8 mouse cellular contexts compared by ENCODE assay signal in genomic region chr7:16048164-16048564, GRCm38 (mm10). TPM values are rescaled to one million over a fixed set of nuclear protein-coding genes. Genes with fewer than 3 reads are reported as not detected.
A peak's percentile ranks its signal among the peaks of the same experiment; 100 is the strongest.
DNase-seq lines count a peak whose midpoint lies in the region; ATAC-seq and TF ChIP-seq lines count a peak whose summit lies in the region.

No protein-coding gene starts in this region.

- H3K4me2 ChIP-seq in heart, embryonic 11.5 days, result peak overlapping the region; percentile 92
- peak overlapping the region; percentile 87 for H3K4me2 ChIP-seq in kidney, embryonic 16.5 days (replicated peaks; ENCODE audit: low read depth, low read length)
- peak overlapping the region; percentile 92 for H3K4me2 ChIP-seq in liver, embryonic 11.5 days
- H3K4me2 ChIP-seq in stomach, embryonic 14.5 days (replicated peaks; ENCODE audit: low read depth, low read length), result peak overlapping the region; percentile 87

- peak; percentile 99 for DNase-seq in brain, embryonic 14.5 days (ENCODE audit: low read depth)
- peak; percentile 96 for DNase-seq in liver, embryonic 11.5 days (ENCODE audit: low spot score)
- peak; percentile 99 for DNase-seq in naive thymus-derived CD4-positive, alpha-beta T cell, adult 2 months (ENCODE audit: low read depth)

- no peaks in the 10 kb centered on the region for H3K9me3 ChIP-seq in erythroblast, embryonic 14.5 days (ENCODE audit: control insufficient read depth, low read length)
- no peaks in the 10 kb centered on the region for H3K9me3 ChIP-seq in heart, embryonic 11.5 days (replicated peaks; ENCODE audit: control insufficient read depth, low read length)
- H3K9me3 ChIP-seq in kidney, embryonic 16.5 days (ENCODE audit: low read length), result no peaks in the 10 kb centered on the region
- no peaks in the 10 kb centered on the region for H3K9me3 ChIP-seq in liver, embryonic 11.5 days (ENCODE audit: control insufficient read depth, low read length)
- H3K9me3 ChIP-seq in stomach, embryonic 14.5 days (ENCODE audit: control insufficient read depth, low read depth, low read length), result no peaks in the 10 kb centered on the region

- no peak for TF ChIP-seq CTCF in C2C12 (IDR thresholded peaks at IDR 0.05; ENCODE audit: control insufficient read depth, insufficient read depth, insufficient read length)
- TF ChIP-seq CTCF in brain, embryonic 14.5 days (IDR thresholded peaks at IDR 0.05; ENCODE audit: borderline replicate concordance, extremely low read depth, insufficient read depth, insufficient read length), result no peak

- peak; percentile 65 for ATAC-seq in heart, embryonic 11.5 days (replicated peaks; ENCODE audit: insufficient number of reproducible peaks, low FRiP score, low TSS enrichment)
- ATAC-seq in kidney, embryonic 16.5 days (ENCODE audit: low FRiP score, low TSS enrichment), result peak; percentile 82
- ATAC-seq in liver, embryonic 11.5 days (replicated peaks; ENCODE audit: low FRiP score), result peak; percentile 77
- ATAC-seq in stomach, embryonic 14.5 days (ENCODE audit: insufficient number of reproducible peaks, insufficient read depth, low FRiP score, low read depth), result peak; percentile 86

- H3ac ChIP-seq in C2C12 (ENCODE audit: control insufficient read depth, insufficient read length, low read depth), result peak overlapping the region; percentile 92

- peak overlapping the region; percentile 71 for H3K4me3 ChIP-seq in C2C12 (ENCODE audit: insufficient read depth, poor library complexity, severe bottlenecking)
- peak overlapping the region; percentile 81 for H3K4me3 ChIP-seq in erythroblast, embryonic 14.5 days (replicated peaks)
- peak overlapping the region; percentile 86 for H3K4me3 ChIP-seq in heart, embryonic 11.5 days (ENCODE audit: low read depth, low read length)
- peak overlapping the region; percentile 82 for H3K4me3 ChIP-seq in kidney, embryonic 16.5 days (ENCODE audit: low read length)
- H3K4me3 ChIP-seq in liver, embryonic 11.5 days (ENCODE audit: low read depth, low read length), result peak overlapping the region; percentile 90
- peak overlapping the region; percentile 87 for H3K4me3 ChIP-seq in stomach, embryonic 14.5 days (ENCODE audit: low read depth, low read length)

- WGBS in heart, embryonic 11.5 days (ENCODE audit: insufficient replicate concordance), result 0% methylated on average over 20 of the region's 20 CpGs
- WGBS in kidney, embryonic 16.5 days, result 0% methylated on average over 19 of the region's 20 CpGs
- under 1% methylated on average over 20 of the region's 20 CpGs for WGBS in liver, embryonic 11.5 days
- WGBS in stomach, embryonic 14.5 days, result under 1% methylated on average over 19 of the region's 20 CpGs

- peaks cover 43% of the 10 kb centered on the region for H3K79me3 ChIP-seq in C2C12 (ENCODE audit: low read depth)

- H3K79me2 ChIP-seq in C2C12 (ENCODE audit: control insufficient read depth, insufficient read depth), result peaks cover 52% of the 10 kb centered on the region

- H3K27ac ChIP-seq in heart, embryonic 11.5 days (ENCODE audit: low read depth, low read length), result peak overlapping the region; percentile 91
- peak overlapping the region; percentile 97 for H3K27ac ChIP-seq in kidney, embryonic 16.5 days (ENCODE audit: low read length)
- H3K27ac ChIP-seq in liver, embryonic 11.5 days (ENCODE audit: low read depth, low read length), result peak overlapping the region; percentile 94
- peak overlapping the region; percentile 99 for H3K27ac ChIP-seq in stomach, embryonic 14.5 days (ENCODE audit: low read length)

- no peaks in the 10 kb centered on the region for H3K27me3 ChIP-seq in C2C12 (ENCODE audit: control insufficient read depth, insufficient read depth, insufficient read length)
- H3K27me3 ChIP-seq in erythroblast, embryonic 14.5 days (ENCODE audit: control insufficient read depth), result no peaks in the 10 kb centered on the region
- no peaks in the 10 kb centered on the region for H3K27me3 ChIP-seq in heart, embryonic 11.5 days (ENCODE audit: control insufficient read depth, insufficient read depth, low read length)
- no peaks in the 10 kb centered on the region for H3K27me3 ChIP-seq in kidney, embryonic 16.5 days (ENCODE audit: insufficient read depth, low read length)
- no peaks in the 10 kb centered on the region for H3K27me3 ChIP-seq in liver, embryonic 11.5 days (replicated peaks; ENCODE audit: control insufficient read depth, insufficient read depth, low read length)
- no peaks in the 10 kb centered on the region for H3K27me3 ChIP-seq in stomach, embryonic 14.5 days (ENCODE audit: control insufficient read depth, insufficient read depth, low read length)

- peak; percentile 69; the same call in 1 of the 2 replicates for TF ChIP-seq POLR2A in brain, embryonic 14.5 days (IDR thresholded peaks at IDR 0.05; ENCODE audit: borderline replicate concordance, extremely low read depth, insufficient read depth, insufficient read length, poor library complexity, severe bottlenecking)

- H3K36me3 ChIP-seq in C2C12 (ENCODE audit: control insufficient read depth, insufficient read depth), result no peaks in the 10 kb centered on the region
- H3K36me3 ChIP-seq in erythroblast, embryonic 14.5 days (ENCODE audit: control insufficient read depth), result peaks cover 24% of the 10 kb centered on the region
- no peaks in the 10 kb centered on the region for H3K36me3 ChIP-seq in heart, embryonic 11.5 days (ENCODE audit: control insufficient read depth, insufficient read depth, low read length)
- no peaks in the 10 kb centered on the region for H3K36me3 ChIP-seq in kidney, embryonic 16.5 days (ENCODE audit: insufficient read depth, low read length)
- H3K36me3 ChIP-seq in liver, embryonic 11.5 days (ENCODE audit: control insufficient read depth, insufficient read depth, low read length), result no peaks in the 10 kb centered on the region
- H3K36me3 ChIP-seq in stomach, embryonic 14.5 days (ENCODE audit: control insufficient read depth, insufficient read depth, low read length), result no peaks in the 10 kb centered on the region

- peaks cover 82% of the 10 kb centered on the region for H3K4me1 ChIP-seq in erythroblast, embryonic 14.5 days (ENCODE audit: control insufficient read depth)
- peaks cover 36% of the 10 kb centered on the region for H3K4me1 ChIP-seq in heart, embryonic 11.5 days (ENCODE audit: control insufficient read depth, insufficient read depth, low read length)
- peaks cover 52% of the 10 kb centered on the region for H3K4me1 ChIP-seq in kidney, embryonic 16.5 days (ENCODE audit: insufficient read depth, low read length)
- H3K4me1 ChIP-seq in liver, embryonic 11.5 days (replicated peaks; ENCODE audit: control insufficient read depth, insufficient read depth, low read length), result peaks cover 39% of the 10 kb centered on the region
- peaks cover 40% of the 10 kb centered on the region for H3K4me1 ChIP-seq in stomach, embryonic 14.5 days (ENCODE audit: control insufficient read depth, insufficient read depth, low read length)

- H3K9ac ChIP-seq in heart, embryonic 11.5 days (ENCODE audit: low read depth, low read length), result peak overlapping the region; percentile 98
- H3K9ac ChIP-seq in kidney, embryonic 16.5 days (replicated peaks; ENCODE audit: low read length), result peak overlapping the region; percentile 96
- peak overlapping the region; percentile 93 for H3K9ac ChIP-seq in liver, embryonic 11.5 days (ENCODE audit: low read depth, low read length)
- peak overlapping the region; percentile 99 for H3K9ac ChIP-seq in stomach, embryonic 14.5 days (replicated peaks; ENCODE audit: low read depth, low read length)

TF ChIP-seq in C2C12, 6 proteins besides CTCF, POLR2A, EP300 and RAD21:
- TF ChIP-seq MYOD1 (IDR thresholded peaks at IDR 0.05; ENCODE audit: control insufficient read depth, insufficient read length, low read depth), result no peak
- TF ChIP-seq MYOG (IDR thresholded peaks at IDR 0.05; ENCODE audit: control insufficient read depth, extremely low read depth, insufficient read length), result no peak
- TF ChIP-seq CEBPB (IDR thresholded peaks at IDR 0.05; ENCODE audit: low read depth), result no peak
- TF ChIP-seq USF1 (IDR thresholded peaks at IDR 0.05; ENCODE audit: low read depth), result no peak
- TF ChIP-seq MAX (IDR thresholded peaks at IDR 0.05), result no peak
- no peak for TF ChIP-seq FOSL1 (IDR thresholded peaks at IDR 0.05; ENCODE audit: insufficient read depth, low read length, poor library complexity, severe bottlenecking)

RNA-seq across cellular contexts. Expression of gene Bicra, which starts 0.4 kb away (rescaled TPM):
- polyA plus RNA-seq in C2C12 (2012; fragmentation: generic; extraction: Trizol), result 4.3 TPM
- 12.8 and 28.5 TPM in 2 replicates for polyA plus RNA-seq in brain, embryonic 14.5 days (2012; rRNA removed)
- polyA plus RNA-seq in erythroblast, embryonic 14.5 days (2012), result 2.1 TPM in 2 replicates
- 4.9 and 5.7 TPM in 2 replicates for polyA plus RNA-seq in heart, embryonic 11.5 days (2014; fragmentation: Nextera tagmentation; extraction: Ambion mirVana)
- 7.1 and 7.5 TPM in 2 replicates for polyA plus RNA-seq in kidney, embryonic 16.5 days (2015; fragmentation: Nextera tagmentation; extraction: Ambion mirVana)
- 5.3 and 7.3 TPM in 2 replicates for polyA plus RNA-seq in liver, embryonic 11.5 days (2014; fragmentation: Nextera tagmentation; extraction: Ambion mirVana)
- 7.7 and 8.3 TPM in 2 replicates for polyA plus RNA-seq in stomach, embryonic 14.5 days (2014; fragmentation: Nextera tagmentation; extraction: Ambion mirVana)

RNA-seq across cellular contexts. Expression of gene Zfp541, which starts 13.4 kb away (rescaled TPM):
- not detected for polyA plus RNA-seq in C2C12 (2012; fragmentation: generic; extraction: Trizol)
- 0.09 and 0.18 TPM in 2 replicates for polyA plus RNA-seq in brain, embryonic 14.5 days (2012; rRNA removed)
- polyA plus RNA-seq in erythroblast, embryonic 14.5 days (2012), result 0.01 TPM in 1 of 2 replicates, not detected in the other
- polyA plus RNA-seq in heart, embryonic 11.5 days (2014; fragmentation: Nextera tagmentation; extraction: Ambion mirVana), result not detected in 2 replicates
- polyA plus RNA-seq in kidney, embryonic 16.5 days (2015; fragmentation: Nextera tagmentation; extraction: Ambion mirVana), result 0.04 and 0.09 TPM in 2 replicates
- polyA plus RNA-seq in liver, embryonic 11.5 days (2014; fragmentation: Nextera tagmentation; extraction: Ambion mirVana), result not detected in 2 replicates
- 0.12 TPM in 1 of 2 replicates, not detected in the other for polyA plus RNA-seq in stomach, embryonic 14.5 days (2014; fragmentation: Nextera tagmentation; extraction: Ambion mirVana)

RNA-seq across cellular contexts. Expression of gene Napa, which starts 50.1 kb away (rescaled TPM):
- polyA plus RNA-seq in C2C12 (2012; fragmentation: generic; extraction: Trizol), result 138 TPM
- 192 and 199 TPM in 2 replicates for polyA plus RNA-seq in brain, embryonic 14.5 days (2012; rRNA removed)
- polyA plus RNA-seq in erythroblast, embryonic 14.5 days (2012), result 42.0 and 85.6 TPM in 2 replicates
- polyA plus RNA-seq in heart, embryonic 11.5 days (2014; fragmentation: Nextera tagmentation; extraction: Ambion mirVana), result 158 and 168 TPM in 2 replicates
- polyA plus RNA-seq in kidney, embryonic 16.5 days (2015; fragmentation: Nextera tagmentation; extraction: Ambion mirVana), result 215 and 220 TPM in 2 replicates
- 167 and 174 TPM in 2 replicates for polyA plus RNA-seq in liver, embryonic 11.5 days (2014; fragmentation: Nextera tagmentation; extraction: Ambion mirVana)
- polyA plus RNA-seq in stomach, embryonic 14.5 days (2014; fragmentation: Nextera tagmentation; extraction: Ambion mirVana), result 188 and 213 TPM in 2 replicates

Comparison
In these comparisons a context has a peak if more than half of its experiments do, and no peak if none do; other contexts are left out.
1. Peak in every context shown above with its lines: DNase-seq, ATAC-seq, H3K4me3 ChIP-seq and H3K27ac ChIP-seq.